Mouse (Mus musculus) MEL (cell line): Measurements from ENCODE around the gene Rpl22l1. TPM values are rescaled to one million over a fixed set of nuclear protein-coding genes. Genes with fewer than 3 reads are reported as not detected.

Experiments
- DNase-seq: peaks from one replicate; pipeline ENCODE4 v3.0.0; 2011; ENCODE audit warnings: low read depth, low spot score
- H3K27ac ChIP-seq: 2 replicates; pipeline ENCODE4 v1.5.1; 2012; ENCODE audit warnings: low read depth, mild to moderate bottlenecking, control low read depth, low read length, moderate library complexity; ENCODE audit not compliant: control insufficient read depth
- H3K27me3 ChIP-seq, 2 experiments: fragments of 150-350 bp in 1 of 2; sonication (generic) in 1 of 2; 2 replicates each; pipeline ENCODE4 v1.6.1; 2012; ENCODE audit warnings: low read length in 2 of 2, mild to moderate bottlenecking in 2 of 2, improper control_type of control experiment in 1 of 2, moderate library complexity in 1 of 2; ENCODE audit not compliant: insufficient read depth in 2 of 2, control insufficient read depth in 1 of 2
- H3K36me3 ChIP-seq, 2 experiments: 2 replicates each; pipeline ENCODE4 v1.6.1; 2012 to 2014; ENCODE audit warnings: low read length in 2 of 2, improper control_type of control experiment in 1 of 2, inconsistent platforms in 1 of 2, mild to moderate bottlenecking in 1 of 2; ENCODE audit not compliant: insufficient read depth in 2 of 2, control insufficient read depth in 1 of 2
- H3K4me1 ChIP-seq, 2 experiments: fragments of 150-350 bp in 1 of 2; sonication (generic) in 1 of 2; 2 replicates each; pipeline ENCODE4 v1.6.1; 2012; ENCODE audit warnings: low read length in 2 of 2, improper control_type of control experiment in 1 of 2, mild to moderate bottlenecking in 1 of 2; ENCODE audit not compliant: insufficient read depth in 2 of 2, control insufficient read depth in 1 of 2
- H3K4me3 ChIP-seq, 2 experiments: fragments of 150-350 bp in 1 of 2; sonication (generic) in 1 of 2; 2 replicates each; pipeline ENCODE4 v1.5.1; 2012; ENCODE audit warnings: low read depth in 2 of 2, low read length in 2 of 2, mild to moderate bottlenecking in 2 of 2, moderate library complexity in 2 of 2, control low read depth in 1 of 2, improper control_type of control experiment in 1 of 2; ENCODE audit not compliant: control insufficient read depth in 1 of 2, insufficient read depth in 1 of 2
- H3K79me2 ChIP-seq: 2 replicates; pipeline ENCODE4 v1.6.1; 2012; ENCODE audit warnings: mild to moderate bottlenecking, low read length, moderate library complexity; ENCODE audit not compliant: control insufficient read depth, poor library complexity, insufficient read depth
- H3K9ac ChIP-seq: 2 replicates; pipeline ENCODE4 v1.6.1; 2012; ENCODE audit warnings: low read depth, mild to moderate bottlenecking, control low read depth, low read length, moderate library complexity; ENCODE audit not compliant: control insufficient read depth, poor library complexity, severe bottlenecking
- H3K9me3 ChIP-seq: fragments of 150-350 bp; sonication (generic); replicated peaks from 2 replicates; pipeline ENCODE4 v1.6.1; 2012; ENCODE audit warnings: mild to moderate bottlenecking, low read length, improper control_type of control experiment, moderate library complexity; ENCODE audit not compliant: insufficient read depth
- BHLHE40 ChIP-seq: IDR thresholded peaks from 2 replicates; pipeline ENCODE4 v1.6.1; 2012; ENCODE audit warnings: low read depth, mild to moderate bottlenecking, inconsistent platforms, low read length, improper control_type of control experiment, borderline replicate concordance
- CHD2 ChIP-seq: IDR thresholded peaks from 2 replicates; pipeline ENCODE4 v1.6.1; 2011; ENCODE audit warnings: low read length, improper control_type of control experiment
- CTCF ChIP-seq, 3 experiments: IDR thresholded peaks in 2 of 3; conservative IDR thresholded peaks in 1 of 3; 2 replicates each; pipeline ENCODE4 v1.5.1; 2011 to 2012; ENCODE audit warnings: low read length in 3 of 3, low read depth in 2 of 3, mild to moderate bottlenecking in 2 of 3, improper control_type of control experiment in 1 of 3, inconsistent platforms in 1 of 3, mixed read lengths in 1 of 3, moderate library complexity in 1 of 3; ENCODE audit not compliant: control insufficient read depth in 1 of 3, insufficient read depth in 1 of 3, poor library complexity in 1 of 3, severe bottlenecking in 1 of 3
- ELF1 ChIP-seq: IDR thresholded peaks from 2 replicates; pipeline ENCODE4 v1.6.1; 2014; ENCODE audit warnings: low read depth, mild to moderate bottlenecking, inconsistent platforms, low read length, improper control_type of control experiment, moderate library complexity
- EP300 ChIP-seq, 2 experiments: IDR thresholded peaks; 2 replicates each; pipeline ENCODE4 v1.6.1; 2011; ENCODE audit warnings: improper control_type of control experiment in 2 of 2, low read length in 2 of 2, low read depth in 1 of 2, mild to moderate bottlenecking in 1 of 2
- ETS1 ChIP-seq: IDR thresholded peaks from 2 replicates; pipeline ENCODE4 v1.6.1; 2012; ENCODE audit warnings: low read depth, mild to moderate bottlenecking, inconsistent platforms, low read length, improper control_type of control experiment, moderate library complexity
- GABPA ChIP-seq: IDR thresholded peaks from 2 replicates; pipeline ENCODE4 v1.6.1; 2012; ENCODE audit warnings: low read depth, mild to moderate bottlenecking, inconsistent platforms, low read length, improper control_type of control experiment, moderate library complexity
- HCFC1 ChIP-seq: IDR thresholded peaks from 2 replicates; pipeline ENCODE4 v1.6.1; 2012; ENCODE audit warnings: low read depth, mild to moderate bottlenecking, inconsistent platforms, low read length, improper control_type of control experiment, moderate library complexity
- JUND ChIP-seq: IDR thresholded peaks from 2 replicates; pipeline ENCODE4 v1.6.1; 2011; ENCODE audit warnings: low read depth, mild to moderate bottlenecking, improper control_type of control experiment, low read length
- MAX ChIP-seq: IDR thresholded peaks from 2 replicates; pipeline ENCODE4 v1.6.1; 2011; ENCODE audit warnings: low read length, improper control_type of control experiment
- MAZ ChIP-seq: IDR thresholded peaks from 2 replicates; pipeline ENCODE4 v1.6.1; 2012; ENCODE audit warnings: low read depth, mild to moderate bottlenecking, inconsistent platforms, low read length, improper control_type of control experiment
- MXI1 ChIP-seq: IDR thresholded peaks from 2 replicates; pipeline ENCODE4 v1.6.1; 2011; ENCODE audit warnings: mild to moderate bottlenecking, low read depth, low read length, improper control_type of control experiment
- MYC ChIP-seq: IDR thresholded peaks from 2 replicates; pipeline ENCODE4 v1.6.1; 2011; ENCODE audit warnings: low read depth, mild to moderate bottlenecking, low read length, improper control_type of control experiment, moderate library complexity
- NELFE ChIP-seq: IDR thresholded peaks from 2 replicates; pipeline ENCODE4 v1.6.1; 2011; ENCODE audit warnings: low read depth, low read length, improper control_type of control experiment
- POLR2A ChIP-seq, 2 experiments: IDR thresholded peaks; 2 replicates each; pipeline ENCODE4 v1.6.1; 2011 to 2012; ENCODE audit warnings: low read length in 2 of 2, mild to moderate bottlenecking in 2 of 2, control low read depth in 1 of 2, improper control_type of control experiment in 1 of 2, low read depth in 1 of 2, moderate library complexity in 1 of 2; ENCODE audit not compliant: control insufficient read depth in 1 of 2, insufficient read depth in 1 of 2, poor library complexity in 1 of 2
- POLR2AphosphoS2 ChIP-seq: IDR thresholded peaks from 2 replicates; pipeline ENCODE4 v1.6.1; 2011; ENCODE audit warnings: low read length, improper control_type of control experiment
- SIN3A ChIP-seq: IDR thresholded peaks from 2 replicates; pipeline ENCODE4 v1.6.1; 2012; ENCODE audit warnings: low read length, improper control_type of control experiment, inconsistent platforms
- SMC3 ChIP-seq: IDR thresholded peaks from 2 replicates; pipeline ENCODE4 v1.6.1; 2011; ENCODE audit warnings: low read depth, low read length, improper control_type of control experiment
- TAL1 ChIP-seq: IDR thresholded peaks from 2 replicates; pipeline ENCODE4 v1.6.1; 2012; ENCODE audit warnings: mild to moderate bottlenecking, inconsistent platforms, low read length, moderate library complexity, mixed read lengths
- TBP ChIP-seq: IDR thresholded peaks from 2 replicates; pipeline ENCODE4 v1.8.0; 2011; ENCODE audit warnings: low read depth, low read length, improper control_type of control experiment
- TCF12 ChIP-seq: IDR thresholded peaks from 2 replicates; pipeline ENCODE4 v1.6.1; 2014; ENCODE audit warnings: low read depth, mild to moderate bottlenecking, inconsistent platforms, low read length, improper control_type of control experiment, moderate library complexity
- USF1 ChIP-seq: IDR thresholded peaks from 2 replicates; pipeline ENCODE4 v1.6.1; 2014; ENCODE audit warnings: low read depth, mild to moderate bottlenecking, inconsistent platforms, low read length, improper control_type of control experiment, moderate library complexity
- USF2 ChIP-seq, 2 experiments: IDR thresholded peaks; 2 replicates each; pipeline ENCODE4 v1.6.1; 2011 to 2012; ENCODE audit warnings: improper control_type of control experiment in 2 of 2, low read length in 2 of 2, borderline replicate concordance in 1 of 2, inconsistent platforms in 1 of 2, low read depth in 1 of 2, mild to moderate bottlenecking in 1 of 2; ENCODE audit not compliant: insufficient read depth in 1 of 2
- ZKSCAN1 ChIP-seq: IDR thresholded peaks from 2 replicates; pipeline ENCODE4 v1.6.1; 2012; ENCODE audit warnings: low read depth, mild to moderate bottlenecking, inconsistent platforms, low read length, improper control_type of control experiment, moderate library complexity
- ZMIZ1 ChIP-seq: IDR thresholded peaks from 2 replicates; pipeline ENCODE4 v1.6.1; 2012; ENCODE audit warnings: low read depth, mild to moderate bottlenecking, inconsistent platforms, low read length, improper control_type of control experiment, moderate library complexity
- polyA plus RNA-seq, 2 experiments: library from polyadenylated mRNA; stranded (reverse) in 1 of 2; unstranded in 1 of 2; fragments of >175 nt in 1 of 2; fragments of >200 nt in 1 of 2; gene quantifications; 2 replicates each; pipeline versions ENCODE4 v1.2.1 to v1.2.4; 2012; ENCODE audit warnings: low replicate concordance in 2 of 2, low read depth in 1 of 2; ENCODE audit not compliant: insufficient read length in 2 of 2, insufficient read depth in 1 of 2, missing spikeins in 1 of 2
- total RNA-seq: library from RNA; depleted of rRNA; stranded (reverse); fragments of 300-350 nt; gene quantifications from 2 replicates; pipeline ENCODE4 v1.2.3, GENCODE M21; 2012

Rpl22l1 gene
- total and polyA plus RNA-seq, 3 experiments = 84.5 to 97.8 TPM; not detected in 1

- H3K9ac ChIP-seq = peak within 1 kb of the TSS; percentile 72
- peak within 1 kb of the TSS; percentile 75 to 83 for H3K4me3 ChIP-seq
- no peaks in the 10 kb centered on the region; the same call in 1 of the 2 replicates for H3K79me2 ChIP-seq
- peaks cover 6 to 15% of the 10 kb centered on the region in 2 experiments for H3K4me1 ChIP-seq
- peaks cover 0 to 14% of the 10 kb centered on the region in 2 experiments; a peak in 2 of 4 replicates for H3K36me3 ChIP-seq
- TF ChIP-seq CTCF (IDR thresholded peaks at IDR 0.05 in 2 of 3, conservative IDR thresholded peaks at IDR 0.05 in 1 of 3; ENCODE audit: control insufficient read depth in 1 of 3, insufficient read depth in 1 of 3, low read depth in 2 of 3, low read length in 3 of 3, poor library complexity in 1 of 3, severe bottlenecking in 1 of 3) (no peak), SMC3 (no peak), MAX (peak; percentile 99), SIN3A (no peak), USF1 (peak; percentile 97), BHLHE40 (peak; percentile 100), POLR2AphosphoS2 (no peak; the same call in 1 of the 2 replicates), EP300 (IDR thresholded peaks at IDR 0.05; ENCODE audit: low read depth in 1 of 2, low read length in 2 of 2) (peak in 1 of 2 experiments; percentile 40; a peak in 1 of 4 replicates), ZKSCAN1 (no peak), TAL1 (no peak), CHD2 (no peak), ETS1 (peak; percentile 64), MAZ (peak; percentile 40; the same call in 1 of the 2 replicates), TCF12 (0 out of 2 replicates have a peak, but pooled peaks have one; percentile 32), HCFC1 (peak; percentile 59), ZMIZ1 (no peak), MYC (peak; percentile 77; the same call in 1 of the 2 replicates), POLR2A (IDR thresholded peaks at IDR 0.05; ENCODE audit: control insufficient read depth in 1 of 2, insufficient read depth in 1 of 2, low read depth in 1 of 2, low read length in 2 of 2, poor library complexity in 1 of 2) (peak in 1 of 2 experiments; percentile 24; a peak in 1 of 4 replicates), ELF1 (peak; percentile 91), USF2 (IDR thresholded peaks at IDR 0.05; ENCODE audit: borderline replicate concordance in 1 of 2, insufficient read depth in 1 of 2, low read depth in 1 of 2, low read length in 2 of 2) (peak; percentile 42 to 87; a peak in 3 of 4 replicates), JUND (no peak), GABPA (no peak), NELFE (0 out of 2 replicates have a peak, but pooled peaks have one; percentile 30), MXI1 (peak; percentile 92), TBP (0 out of 2 replicates have a peak, but pooled peaks have one; percentile 26)
- no peaks in the 10 kb centered on the region for H3K27me3 ChIP-seq
- H3K9me3 ChIP-seq = no peaks in the 10 kb centered on the region
- peak; percentile 93 for DNase-seq
- H3K27ac ChIP-seq = no peak within 1 kb of the TSS
Measured at GRCm38 (mm10) chr3:28780994-28781393, 24.2 kb upstream of the Rpl22l1 start, which contains the start of gene Eif5a2. Gene Eif5a2 (plus strand): TSS chr3:28781276.
